Mouse (Mus musculus): ENCODE measurements around the gene C1qtnf6. TPM values are rescaled to one million over a fixed set of nuclear protein-coding genes. Genes with fewer than 3 reads are reported as not detected.

C1qtnf6 gene
- polyA plus RNA-seq, 2 experiments: 60.1 to 89.1 TPM

GRCm38 (mm10) chr15:78570170-78570569, 39.0 kb upstream of the C1qtnf6 start:
- 92% methylated on average over 5 of the region's 5 CpGs for WGBS
- ATAC-seq (ENCODE audit: low FRiP score, low read depth): no peak
- H3K27ac ChIP-seq (replicated peaks; ENCODE audit: low read depth, low read length): no peak overlapping the region

DNA sequence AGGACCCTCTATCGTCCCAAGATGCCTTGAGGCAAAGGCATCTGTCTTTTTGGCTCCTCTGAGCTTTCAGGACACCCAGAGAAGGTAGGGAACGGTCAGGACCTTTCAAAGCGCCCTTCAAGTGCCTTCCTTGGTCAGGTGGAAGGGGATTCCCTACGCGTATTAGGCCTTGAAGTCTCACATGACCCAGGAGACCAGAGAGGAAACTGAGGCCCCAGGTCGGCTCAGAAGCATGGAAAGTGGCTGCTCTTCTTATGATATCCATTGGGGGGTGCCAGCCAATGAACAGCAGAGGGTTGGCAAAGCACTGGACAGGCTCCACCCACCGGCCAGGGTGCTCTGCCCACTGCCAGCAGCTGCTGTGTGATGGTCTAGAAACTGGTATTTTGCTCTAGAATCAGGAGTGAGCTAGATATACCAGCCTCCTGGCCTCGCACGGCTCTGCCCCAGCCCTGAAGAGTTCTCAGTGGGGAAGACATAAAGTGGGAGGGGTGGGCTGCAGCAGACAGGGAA, 36.4 kb upstream of the C1qtnf6 start:
- no peaks in the 10 kb centered on the region for H3K9me3 ChIP-seq (ENCODE audit: control insufficient read depth, low read length)
- no peak for TF ChIP-seq POLR2A (IDR thresholded peaks at IDR 0.05; ENCODE audit: borderline replicate concordance, extremely low read depth, insufficient read depth, insufficient read length)
- H3K4me2 ChIP-seq (replicated peaks; ENCODE audit: low read depth, low read length, severe bottlenecking): no peak overlapping the region
- WGBS: 71% methylated on average over 9 of the region's 9 CpGs
- H3K36me3 ChIP-seq (ENCODE audit: control insufficient read depth, insufficient read depth, low read length): no peaks in the 10 kb centered on the region
- no peak for DNase-seq (ENCODE audit: low spot score)
- no peak overlapping the region for H3K27ac ChIP-seq (replicated peaks; ENCODE audit: low read depth, low read length)
- ATAC-seq (ENCODE audit: low FRiP score, low read depth): no peak
- H3K4me3 ChIP-seq (replicated peaks; ENCODE audit: low read length): no peak overlapping the region
- H3K4me1 ChIP-seq (ENCODE audit: control insufficient read depth, insufficient read depth, low read length): no peaks in the 10 kb centered on the region
- no peak overlapping the region for H3K9ac ChIP-seq (ENCODE audit: low read depth, low read length, severe bottlenecking)
- no peaks in the 10 kb centered on the region for H3K27me3 ChIP-seq (ENCODE audit: control insufficient read depth, insufficient read depth, low read length)

More at GRCm38 (mm10) chr15:78570170-78570569, 39.0 kb upstream of the C1qtnf6 start:
- no peak overlapping the region for H3K4me3 ChIP-seq (replicated peaks; ENCODE audit: low read length)
- H3K4me2 ChIP-seq (replicated peaks; ENCODE audit: low read depth, low read length, severe bottlenecking): no peak overlapping the region
- no peak for DNase-seq (ENCODE audit: low spot score)
- TF ChIP-seq POLR2A (IDR thresholded peaks at IDR 0.05; ENCODE audit: borderline replicate concordance, extremely low read depth, insufficient read depth, insufficient read length): no peak
- no peaks in the 10 kb centered on the region for H3K4me1 ChIP-seq (ENCODE audit: control insufficient read depth, insufficient read depth, low read length)
- H3K27me3 ChIP-seq (ENCODE audit: control insufficient read depth, insufficient read depth, low read length): no peaks in the 10 kb centered on the region
- no peaks in the 10 kb centered on the region for H3K36me3 ChIP-seq (ENCODE audit: control insufficient read depth, insufficient read depth, low read length)
- H3K9ac ChIP-seq (ENCODE audit: low read depth, low read length, severe bottlenecking): no peak overlapping the region
- no peaks in the 10 kb centered on the region for H3K9me3 ChIP-seq (ENCODE audit: control insufficient read depth, low read length)

DNA sequence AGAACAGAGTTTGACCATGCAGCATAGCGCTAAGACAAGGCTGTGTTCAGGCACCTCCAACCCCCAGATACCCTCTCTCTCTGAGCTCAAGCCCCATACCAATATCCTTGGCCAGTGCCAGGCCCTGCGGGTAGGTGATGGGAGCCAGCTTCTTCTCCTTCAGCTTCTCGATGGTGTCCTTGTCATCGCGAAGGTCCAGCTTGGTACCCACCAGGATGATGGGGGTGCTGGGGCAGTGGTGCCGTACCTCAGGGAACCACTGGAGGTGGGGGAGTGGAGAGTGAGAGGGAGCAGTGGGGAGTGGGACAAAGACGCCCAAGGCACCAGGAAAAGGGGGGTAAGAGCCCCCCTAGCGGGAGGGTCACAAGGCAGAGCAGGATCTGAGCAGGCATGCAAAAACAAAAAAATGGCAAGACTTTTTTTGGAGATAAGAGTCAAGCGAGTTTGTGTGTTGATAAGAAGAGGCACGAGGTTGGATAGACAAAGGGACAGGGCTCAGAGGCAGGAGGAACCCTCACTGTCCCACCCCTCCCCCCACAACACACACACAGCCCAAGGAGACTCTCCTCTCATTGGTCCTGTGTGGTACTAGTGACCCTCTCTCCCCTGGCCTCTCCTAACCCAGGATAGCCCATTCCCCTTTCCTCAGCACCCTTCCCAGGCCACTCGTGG, 33.7 kb upstream of the C1qtnf6 start:
- DNase-seq (ENCODE audit: low spot score) (no peak), ATAC-seq (ENCODE audit: low FRiP score, low read depth) (no peak)
- H3K9ac ChIP-seq (ENCODE audit: low read depth, low read length, severe bottlenecking): no peak overlapping the region
- no peak for TF ChIP-seq POLR2A (IDR thresholded peaks at IDR 0.05; ENCODE audit: borderline replicate concordance, extremely low read depth, insufficient read depth, insufficient read length)
- H3K4me2 ChIP-seq (replicated peaks; ENCODE audit: low read depth, low read length, severe bottlenecking): no peak overlapping the region
- H3K27me3 ChIP-seq (ENCODE audit: control insufficient read depth, insufficient read depth, low read length): no peaks in the 10 kb centered on the region
- H3K9me3 ChIP-seq (ENCODE audit: control insufficient read depth, low read length): no peaks in the 10 kb centered on the region
- 71% methylated on average over 11 of the region's 11 CpGs for WGBS
- no peak overlapping the region for H3K4me3 ChIP-seq (replicated peaks; ENCODE audit: low read length)
- H3K27ac ChIP-seq (replicated peaks; ENCODE audit: low read depth, low read length): no peak overlapping the region
- H3K36me3 ChIP-seq (ENCODE audit: control insufficient read depth, insufficient read depth, low read length): no peaks in the 10 kb centered on the region
- no peaks in the 10 kb centered on the region for H3K4me1 ChIP-seq (ENCODE audit: control insufficient read depth, insufficient read depth, low read length)

DNA sequence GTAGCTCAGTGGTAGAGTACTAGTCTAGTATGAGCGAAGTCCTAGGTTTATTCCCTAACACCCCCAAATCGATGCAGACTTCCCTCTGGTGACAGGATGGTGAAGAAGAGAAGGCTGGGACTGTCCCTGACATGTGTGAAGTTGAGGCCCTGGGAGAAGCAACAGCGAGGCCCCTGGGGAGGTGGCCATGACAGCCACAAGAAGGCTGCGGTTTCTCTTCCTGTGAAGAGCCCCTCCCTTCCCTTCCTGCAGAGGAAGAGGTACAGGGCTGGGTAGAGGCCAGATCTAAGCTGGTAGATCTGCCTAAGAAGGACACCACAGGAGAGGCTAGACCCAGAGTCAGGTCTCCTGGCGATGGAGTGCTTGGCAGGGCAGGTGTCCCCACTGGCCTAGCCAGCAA, 32.7 kb upstream of the C1qtnf6 start:
- DNase-seq (ENCODE audit: low spot score) (no peak), ATAC-seq (ENCODE audit: low FRiP score, low read depth) (no peak)
- Histone ChIP-seq H3K4me3 (replicated peaks; ENCODE audit: low read length) (no peak overlapping the region), H3K27ac (replicated peaks; ENCODE audit: low read depth, low read length) (no peak overlapping the region), H3K9ac (ENCODE audit: low read depth, low read length, severe bottlenecking) (no peak overlapping the region), H3K9me3 (ENCODE audit: control insufficient read depth, low read length) (no peaks in the 10 kb centered on the region), H3K4me1 (ENCODE audit: control insufficient read depth, insufficient read depth, low read length) (no peaks in the 10 kb centered on the region), H3K4me2 (replicated peaks; ENCODE audit: low read depth, low read length, severe bottlenecking) (no peak overlapping the region), H3K36me3 (ENCODE audit: control insufficient read depth, insufficient read depth, low read length) (no peaks in the 10 kb centered on the region), H3K27me3 (ENCODE audit: control insufficient read depth, insufficient read depth, low read length) (no peaks in the 10 kb centered on the region)
- 78% methylated on average over 5 of the region's 5 CpGs for WGBS
- no peak for TF ChIP-seq POLR2A (IDR thresholded peaks at IDR 0.05; ENCODE audit: borderline replicate concordance, extremely low read depth, insufficient read depth, insufficient read length)

DNA sequence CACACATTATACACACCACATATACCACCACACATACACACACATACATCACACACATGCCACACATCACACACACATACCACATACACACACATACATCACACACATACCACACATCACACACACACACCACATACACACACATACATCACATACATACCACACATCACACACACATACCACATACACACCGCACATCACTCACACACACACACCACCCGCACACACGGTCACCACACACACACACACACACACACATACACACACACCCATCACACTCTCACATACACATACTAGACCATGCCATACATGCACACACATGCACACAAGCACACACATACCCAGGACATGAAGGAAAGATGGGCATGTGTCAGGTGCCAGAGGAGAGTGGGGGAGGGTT, 32.1 kb upstream of the C1qtnf6 start:
- Histone ChIP-seq H3K27ac (replicated peaks; ENCODE audit: low read depth, low read length) (no peak overlapping the region), H3K4me3 (replicated peaks; ENCODE audit: low read length) (no peak overlapping the region), H3K9ac (ENCODE audit: low read depth, low read length, severe bottlenecking) (no peak overlapping the region), H3K4me1 (ENCODE audit: control insufficient read depth, insufficient read depth, low read length) (no peaks in the 10 kb centered on the region), H3K4me2 (replicated peaks; ENCODE audit: low read depth, low read length, severe bottlenecking) (no peak overlapping the region), H3K27me3 (ENCODE audit: control insufficient read depth, insufficient read depth, low read length) (no peaks in the 10 kb centered on the region), H3K9me3 (ENCODE audit: control insufficient read depth, low read length) (no peaks in the 10 kb centered on the region), H3K36me3 (ENCODE audit: control insufficient read depth, insufficient read depth, low read length) (no peaks in the 10 kb centered on the region)
- TF ChIP-seq POLR2A (IDR thresholded peaks at IDR 0.05; ENCODE audit: borderline replicate concordance, extremely low read depth, insufficient read depth, insufficient read length): no peak
- ATAC-seq (ENCODE audit: low FRiP score, low read depth): no peak
- DNase-seq (ENCODE audit: low spot score): no peak
- 98% methylated on average over 3 of the region's 3 CpGs for WGBS

Data from limb, embryonic 14.5 days (tissue).